Mouse (Mus musculus): ENCODE measurements at regions not wholly inside any gene's neighbourhood (a gene's known extent, or its start where the extent isn't known, plus 50 kb on each side); places are given as distances from the start of the nearest gene placed in this dataset.

- TF ChIP-seq CTCF (IDR thresholded peaks at IDR 0.05; ENCODE audit: low read depth), result no peak
- no peak for TF ChIP-seq EP300 (IDR thresholded peaks at IDR 0.05; ENCODE audit: low read depth)
Observed at GRCm38 (mm10) chr1:51624551-51624950, 146.3 kb upstream of the Nabp1 start.
